Mouse (Mus musculus) retina, postnatal 7 days (tissue): ENCODE measurements around the gene Meox2.
A peak's percentile ranks its signal among the peaks of the same experiment; 100 is the strongest.
"Not testable (repeated sequence)": the region's sequence is repeated elsewhere in the genome, so short reads cannot be mapped to it uniquely, and the experiment has no call there.

Experiments
- DNase-seq: peaks from one replicate; pipeline ENCODE4 v3.0.0-alpha.2; 2012; ENCODE audit warnings: low read depth, low spot score

The Meox2 gene

GRCm38 (mm10) chr12:37108390-37108738 lies at the start of gene Meox2:
Gene Meox2, plus strand, starts transcription at chr12:37108540.
- DNase-seq: peak; percentile 4

GRCm38 (mm10) chr12:37072636-37073035 lies 35.7 kb upstream of the Meox2 start:
- no peak for DNase-seq

GRCm38 (mm10) chr12:37077308-37077707 lies 31.0 kb upstream of the Meox2 start:
- DNase-seq: no peak

- DNase-seq: not testable (repeated sequence)
Observed at GRCm38 (mm10) chr12:37080005-37080404, 28.3 kb upstream of the Meox2 start.

GRCm38 (mm10) chr12:37106541-37106940 lies 1.8 kb upstream of the Meox2 start:
- DNase-seq: no peak

GRCm38 (mm10) chr12:37107150-37107549 lies 1.2 kb upstream of the Meox2 start:
- no peak for DNase-seq

GRCm38 (mm10) chr12:37107713-37108389 lies 489 bp upstream of the Meox2 start:
- DNase-seq: no peak

GRCm38 (mm10) chr12:37108819-37109473 lies 606 bp downstream of the Meox2 start:
- peak; percentile 3 for DNase-seq

GRCm38 (mm10) chr12:37109474-37110012 lies 1.2 kb downstream of the Meox2 start:
- no peak for DNase-seq

GRCm38 (mm10) chr12:37110977-37111376 lies 2.6 kb downstream of the Meox2 start:
- DNase-seq: no peak

GRCm38 (mm10) chr12:37119246-37119645 lies 10.9 kb downstream of the Meox2 start:
- DNase-seq: no peak

- no peak for DNase-seq
Observed at GRCm38 (mm10) chr12:37123763-37124162, 15.4 kb downstream of the Meox2 start.

- no peak for DNase-seq
Observed at GRCm38 (mm10) chr12:37142080-37142703, 33.9 kb downstream of the Meox2 start.

- DNase-seq: no peak
Observed at GRCm38 (mm10) chr12:37143879-37144278, 35.5 kb downstream of the Meox2 start.

GRCm38 (mm10) chr12:37167742-37168141 lies 59.4 kb downstream of the Meox2 start:
- DNase-seq: no peak

- DNase-seq: no peak
Observed at GRCm38 (mm10) chr12:37173324-37173723, 65.0 kb downstream of the Meox2 start.

- DNase-seq: no peak
Observed at GRCm38 (mm10) chr12:37183689-37184088, 75.3 kb downstream of the Meox2 start.

GRCm38 (mm10) chr12:37188940-37189488 lies 80.7 kb downstream of the Meox2 start:
- no peak for DNase-seq
